Mouse (Mus musculus) hindbrain, embryonic 14.5 days (tissue): ENCODE data around the gene Jsrp1. TPM values are rescaled to one million over a fixed set of nuclear protein-coding genes. Genes with fewer than 3 reads are reported as not detected.

Experiments used
- ATAC-seq: fragments of 200-750 bp; cut with Nextera tagmentation; 2 replicates; pipeline ENCODE4 v1.8.0; 2017; ENCODE audit warnings: moderate number of reproducible peaks, mild to moderate bottlenecking, moderate TSS enrichment, moderate library complexity; ENCODE audit not compliant: low FRiP score
- DNase-seq: peaks from one replicate; pipeline ENCODE4 v3.0.0-alpha.2; 2015; ENCODE audit warnings: low spot score
- H3K27ac ChIP-seq: fragments of 300-500 bp; sonication (generic); 2 replicates; pipeline ENCODE4 v1.5.1; 2014; ENCODE audit warnings: mild to moderate bottlenecking, moderate library complexity
- H3K27me3 ChIP-seq: fragments of 300-500 bp; sonication (generic); 2 replicates; pipeline ENCODE4 v1.6.1; 2014; ENCODE audit warnings: mild to moderate bottlenecking, low read length, mixed read lengths; ENCODE audit not compliant: control insufficient read depth, insufficient read depth
- H3K36me3 ChIP-seq: fragments of 300-500 bp; sonication (generic); replicated peaks from 2 replicates; pipeline ENCODE4 v1.6.1; 2014; ENCODE audit not compliant: control insufficient read depth, insufficient read depth
- H3K4me1 ChIP-seq: fragments of 300-500 bp; sonication (generic); replicated peaks from 2 replicates; pipeline ENCODE4 v1.6.1; 2014; ENCODE audit warnings: antibody characterized with exemption, low read length, mixed read lengths; ENCODE audit not compliant: control insufficient read depth, insufficient read depth
- H3K4me2 ChIP-seq: fragments of 300-500 bp; sonication (generic); replicated peaks from 2 replicates; pipeline ENCODE4 v1.6.1; 2014; ENCODE audit warnings: mild to moderate bottlenecking, moderate library complexity
- H3K4me3 ChIP-seq: fragments of 300-500 bp; sonication (generic); replicated peaks from 2 replicates; pipeline ENCODE4 v1.5.1; 2014; ENCODE audit warnings: mild to moderate bottlenecking, low read length
- H3K9ac ChIP-seq: fragments of 300-500 bp; sonication (generic); 2 replicates; pipeline ENCODE4 v1.6.1; 2014
- H3K9me3 ChIP-seq: fragments of 300-500 bp; sonication (generic); 2 replicates; pipeline ENCODE4 v1.6.1; 2016; ENCODE audit warnings: low read length; ENCODE audit not compliant: control insufficient read depth
- WGBS: fragments of 180-500 bp; shearing (Covaris S2); extraction: QIAGEN DNeasy Blood & Tissue Kit; methylation state at CpG from one replicate; pipeline ENCODE4 v1.1.7; 2014; 5-methylcytosine and 5-hydroxymethylcytosine counted together
- polyA plus RNA-seq: library from polyadenylated mRNA; unstranded; fragments of >200 nt; fragmentation: Nextera tagmentation; extraction: Ambion mirVana; gene quantifications from 2 replicates; pipeline ENCODE4 v1.2.1, GENCODE M21; 2014

Jsrp1 gene
- polyA plus RNA-seq, 1 experiment from 2014 or later = 0.96 TPM

GRCm38 (mm10) chr10:80792175-80793032 is 20.9 kb downstream of the Jsrp1 start:
- no peak overlapping the region for H3K27ac ChIP-seq
- H3K9me3 ChIP-seq = no peaks in the 10 kb centered on the region
- DNase-seq (no peak), ATAC-seq (no peak)
- 74% methylated on average over 41 of the region's 41 CpGs for WGBS
- H3K36me3 ChIP-seq = peaks cover 91% of the 10 kb centered on the region
- no peak overlapping the region for H3K4me2 ChIP-seq
- H3K4me1 ChIP-seq = peaks cover 9% of the 10 kb centered on the region; the same call in 1 of the 2 replicates
- no peak overlapping the region for H3K9ac ChIP-seq
- no peak overlapping the region for H3K4me3 ChIP-seq
- H3K27me3 ChIP-seq = no peaks in the 10 kb centered on the region

DNA sequence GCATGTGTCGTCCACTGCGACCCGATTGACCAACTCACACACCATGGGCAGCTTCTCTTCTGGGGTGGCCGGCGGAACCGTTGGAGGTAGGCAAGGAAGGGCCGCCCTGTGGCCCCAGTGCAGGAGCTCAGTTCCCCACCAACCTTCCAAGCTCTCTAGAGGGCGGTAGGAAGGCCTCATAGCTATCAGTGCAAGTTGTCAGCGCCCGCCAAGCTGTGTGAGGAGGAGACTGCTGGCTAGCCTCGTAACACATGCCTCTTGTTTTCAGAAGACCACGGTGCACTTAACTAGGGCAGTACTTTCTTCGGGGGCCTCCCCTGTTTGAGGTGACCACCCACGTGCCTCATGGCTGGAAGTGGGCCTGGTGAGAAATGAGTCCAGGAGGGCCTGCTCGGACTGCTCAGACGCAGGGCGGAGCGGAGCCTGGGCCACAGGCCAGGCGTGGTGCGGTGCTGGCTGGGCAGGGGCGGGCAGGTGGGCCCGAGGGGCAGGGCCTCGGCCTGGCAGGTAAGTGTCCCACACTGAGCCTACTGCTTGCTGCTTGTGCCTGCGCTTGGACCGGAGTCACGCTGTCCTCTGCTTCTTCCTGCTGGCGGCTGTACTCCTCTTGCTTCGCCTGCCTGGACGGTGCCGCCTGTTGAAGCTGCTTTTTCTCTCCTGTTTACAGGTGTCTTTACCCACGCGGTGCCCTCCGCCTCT is 21.7 kb downstream of the Jsrp1 start:
- H3K4me3 ChIP-seq = no peak overlapping the region
- H3K4me2 ChIP-seq = no peak overlapping the region
- H3K27me3 ChIP-seq = no peaks in the 10 kb centered on the region
- H3K27ac ChIP-seq = no peak overlapping the region
- peaks cover 2% of the 10 kb centered on the region; the same call in 1 of the 2 replicates for H3K4me1 ChIP-seq
- ATAC-seq (no peak), DNase-seq (no peak)
- no peak overlapping the region for H3K9ac ChIP-seq
- peaks cover 99% of the 10 kb centered on the region for H3K36me3 ChIP-seq
- WGBS = 84% methylated on average over 33 of the region's 33 CpGs
- no peaks in the 10 kb centered on the region for H3K9me3 ChIP-seq

GRCm38 (mm10) chr10:80790761-80791404 is 22.4 kb downstream of the Jsrp1 start:
- Histone ChIP-seq H3K9ac (no peak overlapping the region), H3K4me1 (no peaks in the 10 kb centered on the region), H3K9me3 (no peaks in the 10 kb centered on the region), H3K36me3 (peaks cover 99% of the 10 kb centered on the region), H3K4me3 (no peak overlapping the region), H3K27ac (no peak overlapping the region), H3K27me3 (no peaks in the 10 kb centered on the region), H3K4me2 (no peak overlapping the region)
- DNase-seq (no peak), ATAC-seq (no peak)
- 88% methylated on average over 19 of the region's 19 CpGs for WGBS

- Histone ChIP-seq H3K36me3 (peaks cover 99% of the 10 kb centered on the region), H3K27ac (no peak overlapping the region), H3K9me3 (no peaks in the 10 kb centered on the region), H3K4me2 (no peak overlapping the region), H3K9ac (no peak overlapping the region), H3K27me3 (no peaks in the 10 kb centered on the region), H3K4me3 (no peak overlapping the region), H3K4me1 (no peaks in the 10 kb centered on the region)
- DNase-seq = no peak
- WGBS = 83% methylated on average over 2 of the region's 2 CpGs
- ATAC-seq = no peak
Measured at GRCm38 (mm10) chr10:80787517-80787916, 25.8 kb downstream of the Jsrp1 start.

- DNase-seq (no peak), ATAC-seq (no peak)
- Histone ChIP-seq H3K4me2 (no peak overlapping the region), H3K36me3 (peaks cover 99% of the 10 kb centered on the region), H3K4me1 (no peaks in the 10 kb centered on the region), H3K27me3 (no peaks in the 10 kb centered on the region), H3K27ac (no peak overlapping the region), H3K9me3 (no peaks in the 10 kb centered on the region), H3K9ac (no peak overlapping the region), H3K4me3 (no peak overlapping the region)
- WGBS = 92% methylated on average over 11 of the region's 11 CpGs
Measured at GRCm38 (mm10) chr10:80785963-80786362, 27.3 kb downstream of the Jsrp1 start.

GRCm38 (mm10) chr10:80784871-80785270 is 28.4 kb downstream of the Jsrp1 start:
- ATAC-seq = no peak

GRCm38 (mm10) chr10:80784302-80784701 is 29.0 kb downstream of the Jsrp1 start:
- no peak overlapping the region for H3K4me2 ChIP-seq
- no peaks in the 10 kb centered on the region for H3K4me1 ChIP-seq
- ATAC-seq = no peak
- no peaks in the 10 kb centered on the region for H3K27me3 ChIP-seq
- H3K9me3 ChIP-seq = no peaks in the 10 kb centered on the region
- H3K4me3 ChIP-seq = no peak overlapping the region
- no peak overlapping the region for H3K9ac ChIP-seq
- 97% methylated on average over 2 of the region's 2 CpGs for WGBS
- DNase-seq = no peak
- H3K27ac ChIP-seq = no peak overlapping the region
- peaks cover 100% of the 10 kb centered on the region for H3K36me3 ChIP-seq

More at GRCm38 (mm10) chr10:80784871-80785270, 28.4 kb downstream of the Jsrp1 start:
- Histone ChIP-seq H3K27me3 (no peaks in the 10 kb centered on the region), H3K36me3 (peaks cover 99% of the 10 kb centered on the region), H3K9me3 (no peaks in the 10 kb centered on the region), H3K4me2 (no peak overlapping the region), H3K4me1 (no peaks in the 10 kb centered on the region), H3K4me3 (no peak overlapping the region), H3K27ac (no peak overlapping the region), H3K9ac (no peak overlapping the region)
- WGBS = 54% methylated on average over 12 of the region's 12 CpGs
- no peak for DNase-seq

DNA sequence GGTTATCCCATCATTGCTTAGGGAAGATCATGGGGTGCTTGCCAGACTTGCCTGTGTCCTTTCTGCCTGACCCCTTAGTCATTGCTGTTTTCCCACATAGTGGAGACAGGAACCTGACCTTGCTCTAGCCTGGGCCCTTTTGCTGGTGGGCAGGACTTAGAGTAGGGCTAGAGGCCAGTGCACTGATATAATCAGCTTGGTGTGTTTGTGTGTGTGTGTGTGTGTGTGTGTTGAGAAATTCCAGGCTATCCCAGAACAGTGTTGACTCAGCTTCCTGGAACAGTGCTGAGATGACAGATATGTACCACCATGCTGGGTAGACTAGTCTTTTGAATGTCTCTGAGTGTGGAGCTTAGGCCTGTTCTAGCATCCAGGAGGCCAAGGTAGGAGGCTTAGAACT is 33.7 kb downstream of the Jsrp1 start:
- H3K4me2 ChIP-seq = no peak overlapping the region
- no peak overlapping the region for H3K27ac ChIP-seq
- no peak overlapping the region for H3K9ac ChIP-seq
- no peaks in the 10 kb centered on the region for H3K9me3 ChIP-seq
- DNase-seq (no peak), ATAC-seq (no peak)
- peaks cover 98% of the 10 kb centered on the region for H3K36me3 ChIP-seq
- no peaks in the 10 kb centered on the region for H3K27me3 ChIP-seq
- H3K4me1 ChIP-seq = no peaks in the 10 kb centered on the region
- no peak overlapping the region for H3K4me3 ChIP-seq

GRCm38 (mm10) chr10:80777123-80777522 is 36.2 kb downstream of the Jsrp1 start:
- H3K36me3 ChIP-seq = peaks cover 96% of the 10 kb centered on the region
- DNase-seq = no peak
- H3K4me2 ChIP-seq = no peak overlapping the region
- no peaks in the 10 kb centered on the region for H3K4me1 ChIP-seq
- WGBS = 98% methylated on average over 5 of the region's 5 CpGs
- no peak overlapping the region for H3K4me3 ChIP-seq
- no peaks in the 10 kb centered on the region for H3K27me3 ChIP-seq
- ATAC-seq = no peak
- no peak overlapping the region for H3K27ac ChIP-seq
- no peaks in the 10 kb centered on the region for H3K9me3 ChIP-seq
- H3K9ac ChIP-seq = no peak overlapping the region
